Mouse (Mus musculus) regulatory T cell (primary cell): ENCODE measurements around the gene Lcp1.
"Not testable (repeated sequence)": the region's sequence is repeated elsewhere in the genome, so short reads cannot be mapped to it uniquely, and the experiment has no call there.

Source experiments
- in situ Hi-C: fragments of 300-600 bp; cut with MboI, MseI; formaldehyde crosslinking; loops from one replicate; pipeline ENCODE4 v1.15.1; 2025; ENCODE audit warnings: high pct_unique_total_duplicates

Lcp1 gene

DNA sequence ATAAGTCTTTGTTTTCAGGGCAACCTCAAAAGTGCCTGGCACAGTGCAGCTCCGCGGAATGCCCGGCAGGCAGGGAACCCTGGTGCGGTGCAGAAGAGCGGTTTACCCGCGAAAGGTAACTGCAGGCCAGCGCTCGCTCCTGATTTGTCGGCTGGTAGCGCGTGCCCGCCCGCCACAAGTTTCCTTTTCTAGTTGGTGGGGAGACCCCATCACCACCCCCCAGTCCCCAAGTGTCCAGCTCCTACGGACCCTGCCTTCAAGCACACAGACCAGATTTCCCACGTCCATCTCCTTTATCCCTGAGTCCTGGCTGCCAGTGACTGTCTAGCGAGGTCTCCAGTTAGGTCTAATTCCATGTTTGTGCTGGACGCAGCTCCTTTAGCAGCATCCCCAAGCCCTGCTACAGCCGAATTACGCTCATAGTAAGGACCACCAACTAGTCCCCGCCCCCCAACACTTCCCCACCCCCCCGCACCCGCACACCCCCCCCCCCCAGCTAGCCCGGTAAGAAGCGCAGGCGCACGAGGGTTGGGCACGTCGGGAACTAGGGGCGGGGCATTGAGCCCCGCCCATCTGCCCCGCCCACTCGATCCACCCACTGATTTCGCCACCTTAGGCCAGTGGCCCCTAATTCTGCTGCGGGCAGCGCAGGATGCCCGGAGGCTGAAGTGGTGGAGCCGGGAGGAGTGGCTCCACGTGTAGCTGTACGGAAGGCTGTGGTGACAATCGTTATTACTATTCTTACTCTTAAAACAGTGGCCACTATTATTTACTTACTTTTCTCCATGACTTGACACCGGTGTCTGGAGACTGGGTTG lies at the start of gene Lcp1, which contains the start of gene Lrrc63:
TSS of gene Lcp1 (plus strand) at position 601 of the 818 bp plus-strand sequence.
TSS of gene Lrrc63 (minus strand) at position 381 of the 818 bp plus-strand sequence.
- in situ Hi-C loops, result no loop called here

DNA sequence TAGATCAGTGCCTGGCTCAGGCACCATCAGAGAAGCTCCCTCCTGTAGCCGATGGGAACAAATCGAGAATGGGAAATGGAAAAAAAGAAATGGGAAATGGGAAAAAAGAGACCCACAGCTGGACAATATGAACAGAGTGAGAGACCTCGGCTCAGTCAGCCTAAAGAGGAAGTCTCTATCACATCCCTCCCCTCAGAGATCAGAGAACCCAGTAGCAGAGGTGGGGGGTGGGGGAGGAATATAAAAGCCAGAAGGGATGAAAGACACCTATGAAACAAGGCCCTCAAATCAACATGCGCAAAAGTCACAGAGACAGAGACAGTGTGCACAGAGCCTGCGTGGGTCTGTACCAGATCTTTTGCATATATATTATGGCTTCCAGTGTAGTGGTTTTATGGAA lies 27.9 kb upstream of the Lcp1 start:
- in situ Hi-C loops, result loop anchor here (10.0 kb wide), 2 partner anchors 768 to 852 kb away; partner anchors contain the start of gene Kctd4

DNA sequence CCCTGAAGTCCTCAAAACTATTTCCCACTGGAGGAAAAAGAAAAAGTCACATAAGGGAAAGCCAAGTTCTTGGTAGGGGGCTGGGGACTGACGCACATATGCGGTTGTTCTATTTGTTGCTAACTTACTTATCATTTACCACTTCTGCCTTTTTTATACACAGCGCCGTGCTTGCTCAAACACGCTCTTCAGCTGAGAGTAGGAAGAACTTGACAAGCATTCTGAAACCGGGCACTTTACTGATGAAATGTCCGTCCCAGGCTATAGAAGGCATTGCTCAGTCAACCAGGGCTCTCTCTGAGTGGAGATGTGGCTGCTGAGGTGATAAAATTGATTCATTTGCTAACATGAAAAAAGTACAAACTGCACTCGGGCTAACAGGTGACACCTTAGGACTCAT lies 9.2 kb upstream of the Lcp1 start:
- in situ Hi-C loops, result no loop called here

DNA sequence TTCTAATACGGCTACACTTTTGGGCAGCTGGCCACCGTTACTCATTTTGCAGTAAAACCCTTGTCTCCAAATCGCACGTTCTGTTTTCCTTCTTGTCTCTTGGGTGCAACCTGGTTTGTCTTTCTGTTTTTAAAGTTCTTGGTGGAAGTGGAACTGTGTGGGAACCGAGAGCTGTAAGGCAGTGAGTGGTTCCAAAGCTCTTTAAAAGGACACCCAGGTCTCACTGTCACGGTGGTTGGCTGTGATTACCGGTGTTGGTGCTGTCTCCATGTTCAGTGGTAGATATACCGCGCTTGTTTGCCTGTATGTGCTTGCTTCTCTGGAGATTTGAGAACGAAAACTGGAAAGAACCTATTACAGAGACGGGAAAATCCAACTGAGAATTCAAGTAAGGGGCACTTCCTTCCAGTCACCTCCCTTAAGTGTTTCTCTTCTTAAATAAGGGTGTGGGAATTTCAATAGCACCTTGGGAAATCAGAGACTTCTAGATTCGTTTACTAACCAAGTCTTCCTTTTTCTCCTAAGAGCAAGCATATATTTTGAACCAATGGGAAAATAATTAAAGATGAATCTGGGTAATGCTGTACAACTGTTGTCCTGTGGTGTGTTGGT lies 529 bp downstream of the Lcp1 start:
- in situ Hi-C loops, result no loop called here

DNA sequence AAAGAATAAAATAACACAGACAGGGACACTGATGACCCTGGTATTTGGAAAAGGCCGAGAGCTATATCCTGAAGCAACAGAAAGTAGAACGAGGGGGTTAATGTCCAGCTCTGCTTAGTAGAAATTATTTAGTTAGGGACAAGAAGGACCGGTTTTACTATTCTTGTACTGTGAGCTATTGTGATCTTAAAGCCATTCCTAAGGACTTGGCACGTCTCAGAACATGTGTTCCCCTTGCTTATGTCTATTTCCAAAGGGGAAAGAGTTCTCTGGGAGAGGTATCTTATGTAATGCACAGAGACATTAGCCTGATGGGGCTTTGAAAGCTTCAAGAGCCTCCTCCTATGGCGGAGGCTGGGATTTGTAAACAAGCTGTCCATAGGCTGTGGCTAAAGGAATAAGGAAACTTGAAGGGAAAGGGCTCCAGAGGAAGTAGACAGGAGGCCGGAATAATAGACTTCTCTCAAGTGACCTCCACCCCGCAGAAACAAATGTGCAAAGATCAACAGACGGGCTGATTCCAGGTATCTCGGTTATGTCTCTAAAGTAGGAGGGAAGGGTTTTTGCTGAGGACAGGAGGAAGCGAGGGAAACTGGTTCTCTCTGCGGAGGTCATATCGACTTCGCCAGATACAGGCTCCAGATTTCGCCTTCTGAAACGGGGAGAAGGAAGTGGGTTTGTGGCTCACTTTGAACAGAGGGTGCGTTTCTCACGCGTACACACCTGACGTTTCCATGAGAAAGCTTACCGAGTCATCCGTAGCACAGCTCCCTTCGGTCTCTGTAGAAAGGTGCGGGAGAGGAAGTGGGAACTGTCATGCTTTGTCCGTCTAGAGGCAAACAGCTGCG lies 5.4 kb downstream of the Lcp1 start:
- in situ Hi-C loops, result loop anchor here (5.0 kb wide), 1 partner anchor 36 kb away; no protein-coding TSS in a partner anchor

DNA sequence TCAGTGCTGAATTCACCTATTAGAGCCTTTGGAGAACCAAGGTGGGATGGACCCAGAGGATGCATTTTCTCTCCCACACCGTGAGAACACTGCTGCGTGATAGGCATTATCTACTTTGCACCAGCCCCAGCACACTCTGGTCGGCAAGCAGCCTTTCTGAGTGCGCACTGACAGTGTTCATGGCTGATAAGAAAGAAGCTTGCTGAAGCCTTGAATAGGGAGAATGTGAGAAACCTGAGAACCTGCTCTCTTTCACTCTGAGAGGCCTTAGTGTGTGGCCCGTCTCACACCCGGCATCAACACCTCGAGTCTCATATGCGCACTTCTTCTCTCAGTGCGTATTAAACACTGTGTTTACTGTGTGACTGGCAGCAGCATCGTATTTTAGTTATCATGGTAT lies 7.6 kb downstream of the Lcp1 start:
- in situ Hi-C loops, result loop anchor here (5.0 kb wide), 1 partner anchor 34 kb away; no protein-coding TSS in a partner anchor

DNA sequence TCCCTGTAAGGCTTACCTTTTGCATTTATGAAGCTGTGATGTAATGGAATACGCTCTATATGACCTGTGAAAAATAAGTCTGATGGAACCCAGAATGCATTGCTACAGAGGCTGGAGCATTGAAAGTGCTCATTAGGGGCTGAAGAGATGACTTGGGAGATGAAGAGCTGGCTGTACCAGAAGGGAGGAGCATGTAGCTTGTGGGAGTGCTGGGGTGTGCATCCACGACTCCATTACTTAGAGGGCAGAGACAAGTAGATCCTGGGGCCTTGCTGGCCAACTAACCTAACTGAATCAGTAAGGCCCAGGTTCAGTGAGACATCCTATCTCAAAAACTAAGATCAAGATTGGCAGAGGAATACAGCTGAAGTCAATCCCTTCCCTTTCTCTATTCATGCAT lies 8.3 kb downstream of the Lcp1 start:
- in situ Hi-C loops, result loop anchor here (5.0 kb wide), 1 partner anchor 33 kb away; no protein-coding TSS in a partner anchor

GRCm38 (mm10) chr14:75147706-75148105 lies 16.8 kb downstream of the Lcp1 start:
- in situ Hi-C loops, result not testable (repeated sequence)

GRCm38 (mm10) chr14:75148229-75148628 lies 17.3 kb downstream of the Lcp1 start:
- in situ Hi-C loops, result no loop called here

DNA sequence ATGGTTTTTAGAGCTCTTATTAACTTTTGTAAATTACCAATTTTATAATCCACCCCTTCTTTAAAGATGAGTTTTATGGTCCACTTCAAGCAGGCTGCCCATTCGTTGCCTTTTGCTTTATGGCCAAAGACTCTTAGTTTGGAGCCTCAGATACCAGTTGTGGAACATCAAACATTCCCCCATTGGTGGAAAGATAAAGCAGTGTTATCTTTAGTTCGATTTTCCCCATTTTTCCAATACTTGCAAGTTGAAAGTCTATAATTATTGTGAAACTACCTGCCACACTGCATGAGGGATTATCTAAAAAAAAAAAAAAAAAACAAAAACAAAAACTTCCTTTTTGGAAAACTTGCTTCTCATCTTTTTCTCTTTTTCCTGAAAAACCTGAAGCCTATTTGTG lies 19.8 kb downstream of the Lcp1 start:
- in situ Hi-C loops, result no loop called here

DNA sequence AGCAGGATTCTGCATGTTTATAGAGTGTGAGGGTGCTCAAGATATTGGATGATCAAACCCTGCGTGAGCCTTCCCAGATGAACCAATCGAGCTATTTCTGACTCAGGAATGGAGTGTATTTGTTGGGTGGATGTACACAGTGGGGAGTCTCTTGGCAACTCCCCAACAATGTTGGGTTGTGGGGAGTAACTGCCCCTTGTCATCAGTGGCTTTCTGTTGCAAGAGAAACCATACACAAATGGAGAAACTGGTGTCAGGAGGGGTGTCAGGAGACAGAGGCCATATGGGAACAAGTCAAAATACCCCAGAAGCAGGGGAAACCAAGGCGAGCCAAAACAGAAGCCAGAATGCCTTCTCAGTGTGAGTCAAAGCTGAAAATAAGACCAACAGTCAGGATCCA lies 20.2 kb downstream of the Lcp1 start:
- in situ Hi-C loops, result no loop called here

DNA sequence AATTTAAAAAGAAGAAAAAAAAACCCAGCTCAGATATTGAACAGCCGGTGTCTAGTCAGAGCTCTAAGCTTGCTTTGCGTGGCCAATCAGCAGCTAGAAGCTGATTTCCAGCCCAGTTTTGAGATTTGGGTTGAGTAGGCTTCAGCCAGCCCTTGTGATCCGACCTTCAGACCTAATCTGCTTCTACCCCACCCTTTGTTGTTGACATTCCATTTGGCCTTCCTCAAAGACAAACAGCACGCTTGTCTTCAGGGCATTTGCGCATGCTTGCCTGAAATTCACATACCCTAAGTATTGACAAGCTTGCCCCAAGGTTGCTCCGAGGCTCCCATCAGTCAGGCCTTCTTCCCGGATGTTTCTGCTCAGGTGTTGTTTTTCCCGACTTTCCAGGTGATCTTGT lies 23.6 kb downstream of the Lcp1 start:
- in situ Hi-C loops, result no loop called here

DNA sequence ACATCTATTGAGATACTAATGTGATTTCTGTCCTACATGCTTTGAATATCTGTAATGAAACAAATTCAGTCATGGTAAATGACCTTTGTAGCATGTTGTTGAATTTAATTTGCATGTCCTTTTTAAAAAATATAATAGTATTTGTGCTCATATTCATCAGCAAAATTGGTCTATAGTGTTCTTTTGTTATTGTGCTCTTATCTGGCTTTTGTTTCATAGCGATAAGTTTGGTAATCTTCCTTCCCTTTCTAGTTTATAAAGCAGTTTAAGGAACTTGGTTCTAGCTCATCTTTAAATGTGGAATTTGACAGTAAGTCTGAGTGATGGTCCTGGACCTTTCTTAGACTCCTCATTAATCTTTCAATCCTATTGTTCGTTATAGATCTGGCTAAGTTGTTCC lies 28.5 kb downstream of the Lcp1 start:
- in situ Hi-C loops, result no loop called here

- in situ Hi-C loops, result no loop called here
Observed at GRCm38 (mm10) chr14:75163866-75164265, 33.0 kb downstream of the Lcp1 start.

- in situ Hi-C loops, result no loop called here
Observed at GRCm38 (mm10) chr14:75164345-75164744, 33.4 kb downstream of the Lcp1 start.

- in situ Hi-C loops, result no loop called here
Observed at GRCm38 (mm10) chr14:75165574-75166131, 34.8 kb downstream of the Lcp1 start.

DNA sequence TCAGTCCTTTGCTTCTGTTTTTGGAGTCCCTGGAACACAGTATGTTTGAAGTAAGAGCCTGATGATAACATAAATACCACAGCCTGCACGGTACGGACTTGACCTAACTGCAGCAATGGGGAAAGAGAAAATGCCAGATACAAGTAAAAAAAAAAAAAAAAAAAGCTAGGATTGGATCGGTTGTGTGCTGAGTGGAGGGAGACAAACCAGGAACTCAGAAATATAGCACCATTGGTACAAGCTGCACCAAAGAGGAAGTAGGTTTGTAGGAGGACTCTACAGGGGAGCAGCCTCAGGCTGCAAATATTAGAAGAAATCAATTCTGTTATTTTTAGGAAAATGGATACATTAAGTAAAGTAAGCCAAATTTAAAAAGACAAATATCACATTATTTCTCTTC lies 37.6 kb downstream of the Lcp1 start:
- in situ Hi-C loops, result no loop called here

- in situ Hi-C loops, result loop anchor here (5.0 kb wide), 1 partner anchor 33 kb away; no protein-coding TSS in a partner anchor
Observed at GRCm38 (mm10) chr14:75170546-75170945, 39.6 kb downstream of the Lcp1 start.

DNA sequence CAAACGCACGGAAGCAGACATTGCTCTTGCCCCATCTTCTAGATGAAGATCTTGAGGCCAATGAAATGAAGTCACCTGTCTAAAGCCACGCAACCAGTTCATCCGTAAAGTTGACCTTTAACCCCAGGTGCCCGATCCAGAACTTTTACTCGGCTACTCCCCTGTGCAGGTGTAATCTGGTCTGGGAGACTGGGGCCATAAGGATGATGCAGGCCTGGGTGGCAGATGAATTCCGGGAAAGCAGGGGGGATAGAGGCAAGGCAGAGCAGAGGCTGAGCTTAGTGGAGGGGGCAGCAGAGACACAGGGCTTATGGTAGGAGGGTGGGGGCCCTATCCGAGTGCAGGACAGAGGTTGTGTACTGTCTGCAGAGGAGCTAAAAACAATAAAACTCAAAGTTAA lies 43.4 kb downstream of the Lcp1 start:
- in situ Hi-C loops, result loop anchor here (5.0 kb wide), 1 partner anchor 37 kb away; no protein-coding TSS in a partner anchor

GRCm38 (mm10) chr14:75174731-75175555 lies 44.0 kb downstream of the Lcp1 start:
- in situ Hi-C loops, result loop anchor here (5.0 kb wide), 1 partner anchor 38 kb away; no protein-coding TSS in a partner anchor

DNA sequence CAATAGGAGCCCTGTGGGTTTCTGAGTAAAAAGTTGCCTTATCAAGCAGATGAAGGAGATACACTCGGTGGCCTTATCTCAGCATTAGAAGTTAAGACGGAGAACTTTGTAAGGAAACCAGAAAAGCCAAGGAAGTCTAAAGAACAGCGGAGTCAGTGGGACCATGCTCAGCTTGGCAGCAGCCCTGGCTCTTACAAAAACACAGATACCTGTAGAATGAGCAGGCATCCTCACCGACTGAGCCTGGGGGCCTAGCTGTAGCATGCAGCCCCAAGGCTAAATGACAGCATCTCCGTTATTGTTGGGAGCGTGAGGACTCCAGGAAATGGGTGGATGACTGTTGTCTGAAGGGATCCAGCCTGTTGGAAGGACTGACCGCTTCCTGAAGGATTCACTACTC lies 44.9 kb downstream of the Lcp1 start:
- in situ Hi-C loops, result no loop called here
